Mouse (Mus musculus) heart, adult 2 months (tissue): ENCODE results near the gene Tssk3.

Experiments used
- CTCF ChIP-seq: fragments of 200-600 bp; IDR thresholded peaks from 2 replicates; pipeline ENCODE4 v1.8.1; 2022; ENCODE audit warnings: antibody characterized with exemption, mild to moderate bottlenecking, moderate library complexity
- EP300 ChIP-seq: fragments of 200-500 bp; IDR thresholded peaks from 2 replicates; pipeline ENCODE4 v1.6.1; 2011; ENCODE audit warnings: low read depth, low read length, control low read depth; ENCODE audit not compliant: insufficient read depth
- POLR2A ChIP-seq: fragments of 200-500 bp; IDR thresholded peaks from 2 replicates; pipeline ENCODE4 v1.6.1; 2011; ENCODE audit warnings: mild to moderate bottlenecking, low read depth, low read length, control low read depth; ENCODE audit not compliant: insufficient read depth

DNA sequence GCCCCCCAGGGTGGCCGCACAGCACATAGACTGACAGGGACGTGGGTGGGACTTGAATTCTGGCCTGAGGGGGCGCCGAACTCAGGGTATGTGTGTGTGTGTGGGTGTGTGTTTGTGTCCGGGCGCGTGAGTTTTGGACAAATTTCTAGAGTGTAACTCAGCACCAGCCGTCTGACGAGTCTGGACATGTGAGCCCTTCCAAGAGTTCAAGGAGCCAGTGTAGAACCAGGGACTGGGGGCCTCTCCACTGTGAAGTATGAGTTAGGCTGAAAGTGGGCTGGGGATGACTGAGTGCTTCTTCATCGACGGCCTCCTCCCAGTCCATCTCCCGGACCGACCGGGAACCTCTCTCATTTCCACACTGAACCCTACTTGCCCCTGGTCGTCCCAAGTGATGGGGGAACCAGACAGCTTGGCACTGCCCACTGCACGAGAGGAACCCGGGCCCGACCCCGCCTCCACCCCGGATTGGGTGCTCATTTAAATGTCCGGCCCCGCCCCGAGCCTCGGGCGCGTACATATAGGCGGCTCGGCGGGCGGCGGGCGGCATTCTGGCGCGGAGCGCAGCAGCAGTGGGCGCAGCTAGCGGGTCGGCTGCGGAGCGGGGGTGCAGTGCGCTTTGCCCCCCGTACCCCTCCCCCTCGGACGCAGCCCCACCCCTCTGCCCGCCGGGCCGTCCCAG is 22.4 kb upstream of the Tssk3 start, which contains the start of gene Marcksl1:
- no peak for TF ChIP-seq CTCF
- peak; percentile 55; the same call in 1 of the 2 replicates for TF ChIP-seq POLR2A
- no peak for TF ChIP-seq EP300
